Comparison of ENCODE assay signal across 26 mouse cellular contexts in the genomic region with DNA sequence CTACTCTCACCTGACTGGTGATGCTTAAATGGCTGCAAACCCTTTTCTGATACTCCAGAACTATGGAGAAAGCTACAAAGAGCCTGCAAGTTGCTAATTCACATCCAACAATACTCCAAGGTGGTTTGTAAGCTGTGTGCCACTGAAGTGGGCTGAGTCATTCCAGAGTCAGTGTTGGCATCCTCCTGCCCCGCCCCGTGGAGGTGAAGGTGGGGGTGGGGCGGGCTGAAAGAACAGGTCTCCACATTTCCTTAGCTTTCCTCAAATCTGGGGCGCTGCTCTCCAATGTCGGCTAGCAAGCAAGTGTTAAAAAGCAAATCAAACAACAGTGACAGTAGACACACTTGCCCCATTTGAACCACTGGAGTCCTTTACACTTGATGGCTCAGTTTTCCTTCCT.
"Had no signal": no experiment of that assay in that cellular context is flagged by ENCODE, and none has a peak within 500 bp of the region (broad histone marks: within the 10 kb centered on the region; RNA-seq: fewer than 3 reads in every experiment).

No protein-coding gene starts in this region.

- H3K27ac ChIP-seq: gastrocnemius, adult 2 months; heart, adult 2 months; hindbrain, embryonic 10.5 days; hindbrain, embryonic 12.5 days; hindbrain, embryonic 14.5 days; kidney, embryonic 15.5 days; kidney, postnatal 0 days; limb, embryonic 13.5 days; limb, embryonic 15.5 days; liver, embryonic 12.5 days had no signal

- H3K4me3 ChIP-seq: gastrocnemius, adult 2 months; heart, adult 2 months; hindbrain, embryonic 10.5 days; hindbrain, embryonic 12.5 days; kidney, embryonic 15.5 days; limb, embryonic 13.5 days; limb, embryonic 15.5 days; liver, embryonic 12.5 days had no signal

- H3K9ac ChIP-seq: hindbrain, embryonic 12.5 days; hindbrain, embryonic 14.5 days; kidney, embryonic 15.5 days; limb, embryonic 13.5 days; limb, embryonic 15.5 days; liver, embryonic 12.5 days had no signal

- H3K9me3 ChIP-seq: hindbrain, embryonic 10.5 days; hindbrain, embryonic 12.5 days; kidney, embryonic 15.5 days; limb, embryonic 13.5 days; limb, embryonic 15.5 days; liver, embryonic 12.5 days had no signal

- H3K36me3 ChIP-seq: hindbrain, embryonic 12.5 days; kidney, embryonic 15.5 days; limb, embryonic 15.5 days had no signal

- ATAC-seq: hindbrain, embryonic 16.5 days; inflammation-experienced regulatory T-cells, adult 6 months; intestine, embryonic 16.5 days; liver, embryonic 12.5 days had no signal

- H3K4me2 ChIP-seq: heart, embryonic 11.5 days; hindbrain, embryonic 12.5 days; hindbrain, embryonic 14.5 days; kidney, embryonic 15.5 days; limb, embryonic 13.5 days; limb, embryonic 15.5 days; liver, embryonic 12.5 days had no signal

- H3K27me3 ChIP-seq: hindbrain, embryonic 12.5 days; kidney, embryonic 15.5 days; limb, embryonic 13.5 days; limb, embryonic 15.5 days; liver, embryonic 12.5 days had no signal

- DNase-seq: gastrocnemius, adult 2 months; gastrocnemius, postnatal 10 days; gastrocnemius, postnatal 25 days; heart, adult 2 months; heart, postnatal 10 days; heart, postnatal 4 days; kidney, adult 11 months; kidney, adult 2 months; kidney, adult 9 months; kidney, postnatal 14 days; kidney, postnatal 36 days; layer of hippocampus, adult 9-11 months; layer of hippocampus, postnatal 36 days; left cerebral cortex, postnatal 4 days had no signal
